Mouse (Mus musculus) kidney, adult 2 months (tissue): ENCODE measurements around the gene Lbhd2. TPM values are rescaled to one million over a fixed set of nuclear protein-coding genes. Genes with fewer than 3 reads are reported as not detected.

Source experiments
- DNase-seq: peaks from one replicate; pipeline ENCODE4 v3.0.0; 2021
- H3K27ac ChIP-seq: fragments of 200-500 bp; 2 replicates; pipeline ENCODE4 v1.5.1; 2012; ENCODE audit warnings: low read depth, low read length, control low read depth, inconsistent platforms; ENCODE audit not compliant: insufficient read depth
- H3K27me3 ChIP-seq: fragments of 200-500 bp; replicated peaks from 2 replicates; pipeline ENCODE4 v1.6.1; 2012; ENCODE audit warnings: mild to moderate bottlenecking, moderate library complexity, low read length, inconsistent platforms; ENCODE audit not compliant: control insufficient read depth, insufficient read depth
- H3K36me3 ChIP-seq: fragments of 200-500 bp; 2 replicates; pipeline ENCODE4 v1.6.1; 2012; ENCODE audit warnings: mild to moderate bottlenecking, moderate library complexity, low read length, inconsistent platforms; ENCODE audit not compliant: control insufficient read depth, insufficient read depth
- H3K4me1 ChIP-seq: fragments of 200-500 bp; 2 replicates; pipeline ENCODE4 v1.6.1; 2011; ENCODE audit warnings: low read length; ENCODE audit not compliant: control insufficient read depth, insufficient read depth
- H3K4me3 ChIP-seq: fragments of 200-500 bp; 2 replicates; pipeline ENCODE4 v1.5.1; 2011; ENCODE audit warnings: mild to moderate bottlenecking, low read depth, low read length, control low read depth; ENCODE audit not compliant: insufficient read depth
- CTCF ChIP-seq: fragments of 200-500 bp; conservative IDR thresholded peaks from 2 replicates; pipeline ENCODE4 v1.5.1; 2011; ENCODE audit warnings: low read depth, mild to moderate bottlenecking, control low read depth, low read length, moderate library complexity, mixed read lengths; ENCODE audit not compliant: insufficient read depth, insufficient read length
- POLR2A ChIP-seq: fragments of 200-500 bp; IDR thresholded peaks from one replicate; pipeline ENCODE4 v1.6.1; 2011; ENCODE audit warnings: low read depth, low read length, control low read depth
- WGBS: fragments of 180-500 bp; shearing (Covaris S2); methylation state at CpG from one replicate; pipeline ENCODE4 v1.1.7; 2018; 5-methylcytosine and 5-hydroxymethylcytosine counted together
- polyA plus RNA-seq: library from polyadenylated mRNA; depleted of rRNA; stranded (reverse); fragments of >200 nt; gene quantifications from 2 replicates; pipeline ENCODE4 v1.2.3, GENCODE M21; 2012

Lbhd2 gene
- polyA plus RNA-seq, 1 experiment, result 0.13 TPM

DNA sequence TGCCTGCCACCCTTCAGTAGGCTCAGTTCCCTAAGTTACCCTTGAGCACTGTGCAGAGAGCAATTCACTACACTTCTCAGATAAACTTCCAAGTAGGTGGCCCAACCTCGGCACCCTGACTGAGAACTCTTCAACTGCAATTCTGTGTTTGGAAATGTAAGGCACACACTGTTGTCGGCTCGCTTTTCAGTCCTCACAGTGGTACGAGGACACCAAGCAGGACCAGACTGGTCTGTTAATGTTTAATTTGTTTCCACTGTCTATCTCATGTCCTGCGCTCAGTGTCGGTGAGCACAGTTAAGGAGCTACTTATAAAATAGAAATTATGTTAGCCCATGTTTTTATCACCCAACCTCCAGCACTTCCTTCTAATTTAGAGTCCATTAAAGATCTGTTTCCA is 33.2 kb upstream of the Lbhd2 start:
- TF ChIP-seq POLR2A, result no peak
- TF ChIP-seq CTCF, result no peak
- no peaks in the 10 kb centered on the region for H3K36me3 ChIP-seq
- 35% methylated on average over 6 of the region's 6 CpGs for WGBS
- no peaks in the 10 kb centered on the region for H3K27me3 ChIP-seq
- no peak overlapping the region for H3K4me3 ChIP-seq
- peak; percentile 65 for DNase-seq
- peaks cover 27% of the 10 kb centered on the region for H3K4me1 ChIP-seq
- no peak overlapping the region for H3K27ac ChIP-seq

GRCm38 (mm10) chr12:111374727-111375126 is 31.9 kb upstream of the Lbhd2 start:
- DNase-seq, result no peak
- 34% methylated on average over 10 of the region's 10 CpGs for WGBS
- H3K27ac ChIP-seq, result peak overlapping the region; percentile 20; the same call in 1 of the 2 replicates

GRCm38 (mm10) chr12:111375559-111375958 is 31.1 kb upstream of the Lbhd2 start:
- no peak for DNase-seq
- peak overlapping the region; percentile 99 for H3K4me3 ChIP-seq
- H3K27me3 ChIP-seq, result no peaks in the 10 kb centered on the region
- peak overlapping the region; percentile 78 for H3K27ac ChIP-seq
- peaks cover 25% of the 10 kb centered on the region for H3K4me1 ChIP-seq
- TF ChIP-seq CTCF (no peak), POLR2A (no peak)
- WGBS, result 5% methylated on average over 12 of the region's 12 CpGs
- no peaks in the 10 kb centered on the region for H3K36me3 ChIP-seq

More at GRCm38 (mm10) chr12:111374727-111375126, 31.9 kb upstream of the Lbhd2 start:
- H3K4me1 ChIP-seq, result peaks cover 25% of the 10 kb centered on the region
- no peaks in the 10 kb centered on the region for H3K36me3 ChIP-seq
- no peaks in the 10 kb centered on the region for H3K27me3 ChIP-seq
- H3K4me3 ChIP-seq, result no peak overlapping the region
- TF ChIP-seq POLR2A (no peak), CTCF (no peak)

GRCm38 (mm10) chr12:111376053-111376452 is 30.6 kb upstream of the Lbhd2 start:
- no peak for DNase-seq
- Histone ChIP-seq H3K4me3 (peak overlapping the region; percentile 99), H3K27ac (peak overlapping the region; percentile 78), H3K4me1 (peaks cover 25% of the 10 kb centered on the region), H3K27me3 (no peaks in the 10 kb centered on the region), H3K36me3 (no peaks in the 10 kb centered on the region)
- 1% methylated on average over 6 of the region's 6 CpGs for WGBS
- no peak for TF ChIP-seq CTCF
- no peak for TF ChIP-seq POLR2A

- DNase-seq, result peak; percentile 77
- peak overlapping the region; percentile 99 for H3K4me3 ChIP-seq
- no peaks in the 10 kb centered on the region for H3K27me3 ChIP-seq
- no peaks in the 10 kb centered on the region for H3K36me3 ChIP-seq
- TF ChIP-seq POLR2A (no peak), CTCF (no peak)
- peak overlapping the region; percentile 97 for H3K27ac ChIP-seq
- under 1% methylated on average over 49 of the region's 49 CpGs for WGBS
- H3K4me1 ChIP-seq, result peaks cover 30% of the 10 kb centered on the region
These were observed 29.7 kb upstream of the Lbhd2 start for GRCm38 (mm10) chr12:111376826-111377331.

DNA sequence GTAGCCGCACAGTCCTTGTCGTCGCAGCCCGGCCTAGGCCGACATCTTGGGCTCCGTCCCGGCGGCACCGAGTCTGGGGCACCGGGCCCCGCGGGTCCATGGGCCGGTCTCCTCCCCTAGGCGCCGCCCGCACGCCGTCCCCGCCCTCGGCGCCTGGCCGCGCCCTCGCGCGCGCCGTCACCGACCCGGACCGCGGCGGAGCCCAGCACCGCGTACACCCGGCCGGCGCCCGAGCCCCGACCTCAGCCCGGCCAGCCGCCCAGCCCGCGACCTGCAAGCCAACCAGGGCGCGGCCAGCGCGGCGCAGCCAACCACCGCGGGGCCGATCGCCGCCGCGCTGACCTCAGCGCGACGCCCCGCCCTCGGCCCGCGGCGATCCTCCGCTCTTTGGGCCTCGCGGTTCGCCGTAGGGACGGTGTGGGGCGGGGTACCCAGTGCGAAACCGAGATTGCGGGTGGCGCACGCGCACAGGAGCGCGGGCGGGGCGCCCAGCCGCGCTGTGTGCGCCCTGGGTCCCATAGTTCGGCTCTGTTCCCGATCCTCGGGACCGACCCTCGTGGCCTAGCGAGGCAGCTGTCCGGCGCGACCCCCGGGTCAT is 29.1 kb upstream of the Lbhd2 start, which contains the start of gene Cdc42bpb:
TSS of gene Cdc42bpb (minus strand) at position 343 of the 598 bp plus-strand sequence.
- TF ChIP-seq POLR2A, result peak; percentile 77
- TF ChIP-seq CTCF, result no peak
- H3K27ac ChIP-seq, result peak within 1 kb of the TSS; percentile 97
- H3K36me3 ChIP-seq, result no peaks in the 10 kb centered on the region
- WGBS, result under 1% methylated on average over 92 of the region's 94 CpGs
- DNase-seq, result peak; percentile 98
- peak within 1 kb of the TSS; percentile 99 for H3K4me3 ChIP-seq
- H3K27me3 ChIP-seq, result no peaks in the 10 kb centered on the region
- H3K4me1 ChIP-seq, result peaks cover 32% of the 10 kb centered on the region

GRCm38 (mm10) chr12:111377986-111378490 is 28.6 kb upstream of the Lbhd2 start:
- WGBS, result under 1% methylated on average over 32 of the region's 32 CpGs
- DNase-seq, result peak; percentile 59

More at GRCm38 (mm10) chr12:111377986-111378490, 28.6 kb upstream of the Lbhd2 start:
- no peaks in the 10 kb centered on the region for H3K27me3 ChIP-seq
- H3K4me1 ChIP-seq, result peaks cover 32% of the 10 kb centered on the region
- H3K36me3 ChIP-seq, result no peaks in the 10 kb centered on the region
- peak overlapping the region; percentile 96 for H3K4me3 ChIP-seq
- no peak for TF ChIP-seq POLR2A
- 0 out of 2 replicates have a peak, but pooled peaks have one; percentile 10 for TF ChIP-seq CTCF
- peak overlapping the region; percentile 95 for H3K27ac ChIP-seq
